Mouse (Mus musculus) midbrain, embryonic 13.5 days (tissue): ENCODE results near the gene Mmab. TPM values are rescaled to one million over a fixed set of nuclear protein-coding genes. Genes with fewer than 3 reads are reported as not detected.

ENCODE experiments used
- ATAC-seq: fragments of 200-750 bp; cut with Nextera tagmentation; 2 replicates; pipeline ENCODE4 v1.8.0; 2017; ENCODE audit warnings: mild to moderate bottlenecking, moderate TSS enrichment, moderate library complexity
- H3K27ac ChIP-seq: fragments of 300-500 bp; sonication (generic); 2 replicates; pipeline ENCODE4 v1.5.1; 2015; ENCODE audit warnings: inconsistent platforms, mild to moderate bottlenecking, moderate library complexity
- H3K27me3 ChIP-seq: fragments of 300-500 bp; sonication (generic); 2 replicates; pipeline ENCODE4 v1.6.1; 2015; ENCODE audit warnings: mild to moderate bottlenecking, inconsistent platforms
- H3K36me3 ChIP-seq: fragments of 300-500 bp; sonication (generic); 2 replicates; pipeline ENCODE4 v1.6.1; 2015; ENCODE audit warnings: mild to moderate bottlenecking, inconsistent platforms
- H3K4me1 ChIP-seq: fragments of 300-500 bp; sonication (generic); replicated peaks from 2 replicates; pipeline ENCODE4 v1.6.1; 2015; ENCODE audit warnings: inconsistent platforms
- H3K4me2 ChIP-seq: fragments of 300-500 bp; sonication (generic); replicated peaks from 2 replicates; pipeline ENCODE4 v1.6.1; 2015; ENCODE audit warnings: moderate library complexity, mild to moderate bottlenecking, inconsistent platforms
- H3K4me3 ChIP-seq: fragments of 300-500 bp; sonication (generic); replicated peaks from 2 replicates; pipeline ENCODE4 v1.5.1; 2015; ENCODE audit warnings: mild to moderate bottlenecking, inconsistent platforms
- H3K9ac ChIP-seq: fragments of 300-500 bp; sonication (generic); replicated peaks from 2 replicates; pipeline ENCODE4 v1.6.1; 2015; ENCODE audit warnings: mild to moderate bottlenecking, inconsistent platforms
- H3K9me3 ChIP-seq: fragments of 300-500 bp; sonication (generic); 2 replicates; pipeline ENCODE4 v1.6.1; 2016; ENCODE audit warnings: mild to moderate bottlenecking, inconsistent platforms
- WGBS: fragments of 180-500 bp; shearing (Covaris S2); methylation state at CpG from one replicate; pipeline ENCODE4 v1.1.7; 2015; 5-methylcytosine and 5-hydroxymethylcytosine counted together
- polyA plus RNA-seq: library from polyadenylated mRNA; unstranded; fragments of >200 nt; fragmentation: Nextera tagmentation; extraction: Ambion mirVana; gene quantifications from 2 replicates; pipeline ENCODE4 v1.2.1, GENCODE M21; 2015

The Mmab gene
- polyA plus RNA-seq = 21.1 and 22.9 TPM in 2 replicates

GRCm38 (mm10) chr5:114443566-114444367 lies at the start of gene Mmab, which contains the start of gene Mvk:
TSS of gene Mmab (minus strand) at chr5:114444060.
TSS of gene Mvk (plus strand) at chr5:114444269.
- H3K9ac ChIP-seq = peak within 1 kb of the TSS; percentile 72
- peak within 1 kb of the TSS; percentile 68 for H3K27ac ChIP-seq
- no peaks in the 10 kb centered on the region for H3K27me3 ChIP-seq
- H3K36me3 ChIP-seq = peaks cover 27% of the 10 kb centered on the region
- peak; percentile 99 for ATAC-seq
- no peaks in the 10 kb centered on the region for H3K9me3 ChIP-seq
- peak within 1 kb of the TSS; percentile 68 for H3K4me2 ChIP-seq
- H3K4me3 ChIP-seq = peak within 1 kb of the TSS; percentile 68
- 3% methylated on average over 43 of the region's 43 CpGs for WGBS
- H3K4me1 ChIP-seq = peaks cover 11% of the 10 kb centered on the region

GRCm38 (mm10) chr5:114490241-114490640 lies 46.4 kb upstream of the Mmab start:
- H3K9ac ChIP-seq = no peak overlapping the region
- H3K4me1 ChIP-seq = no peaks in the 10 kb centered on the region
- H3K9me3 ChIP-seq = no peaks in the 10 kb centered on the region
- ATAC-seq = no peak
- H3K27ac ChIP-seq = no peak overlapping the region
- no peak overlapping the region for H3K4me3 ChIP-seq
- H3K36me3 ChIP-seq = no peaks in the 10 kb centered on the region
- no peak overlapping the region for H3K4me2 ChIP-seq
- no peaks in the 10 kb centered on the region for H3K27me3 ChIP-seq
- WGBS = 92% methylated on average over 8 of the region's 8 CpGs

GRCm38 (mm10) chr5:114489570-114489969 lies 45.7 kb upstream of the Mmab start:
- WGBS = 88% methylated on average over 6 of the region's 6 CpGs
- Histone ChIP-seq H3K36me3 (no peaks in the 10 kb centered on the region), H3K27me3 (no peaks in the 10 kb centered on the region), H3K4me1 (no peaks in the 10 kb centered on the region), H3K27ac (no peak overlapping the region), H3K4me2 (no peak overlapping the region), H3K9ac (no peak overlapping the region), H3K4me3 (no peak overlapping the region), H3K9me3 (no peaks in the 10 kb centered on the region)
- ATAC-seq = no peak

GRCm38 (mm10) chr5:114485685-114486084 lies 41.8 kb upstream of the Mmab start:
- Histone ChIP-seq H3K4me3 (no peak overlapping the region), H3K9ac (no peak overlapping the region), H3K27ac (no peak overlapping the region), H3K27me3 (peaks cover 3% of the 10 kb centered on the region; the same call in 1 of the 2 replicates), H3K4me1 (peaks cover 6% of the 10 kb centered on the region), H3K36me3 (no peaks in the 10 kb centered on the region), H3K9me3 (no peaks in the 10 kb centered on the region), H3K4me2 (no peak overlapping the region)
- no peak for ATAC-seq
- WGBS = 90% methylated on average over 14 of the region's 14 CpGs

GRCm38 (mm10) chr5:114482587-114483011 lies 38.7 kb upstream of the Mmab start:
- H3K27me3 ChIP-seq = peaks cover 9% of the 10 kb centered on the region; the same call in 1 of the 2 replicates
- peak overlapping the region; percentile 24 for H3K4me2 ChIP-seq
- no peak overlapping the region for H3K4me3 ChIP-seq
- no peak overlapping the region for H3K9ac ChIP-seq
- H3K4me1 ChIP-seq = peaks cover 15% of the 10 kb centered on the region
- 4% methylated on average over 14 of the region's 14 CpGs for WGBS
- H3K36me3 ChIP-seq = no peaks in the 10 kb centered on the region
- H3K9me3 ChIP-seq = no peaks in the 10 kb centered on the region
- H3K27ac ChIP-seq = peak overlapping the region; percentile 25; the same call in 1 of the 2 replicates
- peak; percentile 50 for ATAC-seq

- Histone ChIP-seq H3K9ac (no peak overlapping the region), H3K36me3 (no peaks in the 10 kb centered on the region), H3K27ac (no peak overlapping the region), H3K27me3 (peaks cover 20% of the 10 kb centered on the region; the same call in 1 of the 2 replicates), H3K9me3 (no peaks in the 10 kb centered on the region), H3K4me3 (no peak overlapping the region), H3K4me1 (peaks cover 37% of the 10 kb centered on the region), H3K4me2 (no peak overlapping the region)
- no peak for ATAC-seq
- 75% methylated on average over 12 of the region's 12 CpGs for WGBS
These were observed 34.4 kb upstream of the Mmab start for GRCm38 (mm10) chr5:114478267-114478666.

GRCm38 (mm10) chr5:114474741-114475491 lies 31.1 kb upstream of the Mmab start:
- ATAC-seq = no peak
- Histone ChIP-seq H3K27me3 (peaks cover 36% of the 10 kb centered on the region), H3K4me3 (no peak overlapping the region), H3K4me1 (peaks cover 34% of the 10 kb centered on the region), H3K27ac (no peak overlapping the region), H3K4me2 (no peak overlapping the region), H3K36me3 (no peaks in the 10 kb centered on the region), H3K9me3 (no peaks in the 10 kb centered on the region; the same call in 1 of the 2 replicates), H3K9ac (no peak overlapping the region)
- 48% methylated on average over 35 of the region's 35 CpGs for WGBS

GRCm38 (mm10) chr5:114470359-114470758 lies 26.5 kb upstream of the Mmab start:
- Histone ChIP-seq H3K27me3 (peaks cover 42% of the 10 kb centered on the region), H3K9me3 (no peaks in the 10 kb centered on the region; the same call in 1 of the 2 replicates), H3K4me3 (no peak overlapping the region), H3K9ac (no peak overlapping the region), H3K4me2 (no peak overlapping the region), H3K4me1 (peaks cover 61% of the 10 kb centered on the region), H3K36me3 (no peaks in the 10 kb centered on the region), H3K27ac (no peak overlapping the region)
- no peak for ATAC-seq
- 87% methylated on average over 3 of the region's 3 CpGs for WGBS

GRCm38 (mm10) chr5:114468007-114468406 lies 24.1 kb upstream of the Mmab start:
- H3K9ac ChIP-seq = peak overlapping the region; percentile 43; the same call in 1 of the 2 replicates
- WGBS = 29% methylated on average over 4 of the region's 4 CpGs
- peak overlapping the region; percentile 44 for H3K4me2 ChIP-seq
- peaks cover 37% of the 10 kb centered on the region for H3K27me3 ChIP-seq
- H3K27ac ChIP-seq = peak overlapping the region; percentile 88
- H3K36me3 ChIP-seq = no peaks in the 10 kb centered on the region
- H3K4me1 ChIP-seq = peaks cover 47% of the 10 kb centered on the region
- no peaks in the 10 kb centered on the region; the same call in 1 of the 2 replicates for H3K9me3 ChIP-seq
- ATAC-seq = peak; percentile 17; the same call in 1 of the 2 replicates
- H3K4me3 ChIP-seq = no peak overlapping the region; the same call in 1 of the 2 replicates

GRCm38 (mm10) chr5:114467430-114467829 lies 23.6 kb upstream of the Mmab start:
- Histone ChIP-seq H3K27ac (peak overlapping the region; percentile 88), H3K9me3 (no peaks in the 10 kb centered on the region; the same call in 1 of the 2 replicates), H3K9ac (peak overlapping the region; percentile 43; the same call in 1 of the 2 replicates), H3K36me3 (no peaks in the 10 kb centered on the region), H3K4me2 (peak overlapping the region; percentile 44), H3K27me3 (peaks cover 37% of the 10 kb centered on the region), H3K4me3 (peak overlapping the region; percentile 21), H3K4me1 (peaks cover 47% of the 10 kb centered on the region)
- 0% methylated on average over 9 of the region's 13 CpGs for WGBS
- peak; percentile 91 for ATAC-seq

GRCm38 (mm10) chr5:114467019-114467418 lies 23.2 kb upstream of the Mmab start:
- Histone ChIP-seq H3K4me2 (peak overlapping the region; percentile 44), H3K4me3 (peak overlapping the region; percentile 21), H3K36me3 (no peaks in the 10 kb centered on the region), H3K9ac (0 out of 2 replicates have a peak overlapping the region, but pooled peaks have one; percentile 43), H3K27ac (peak overlapping the region; percentile 88), H3K4me1 (peaks cover 47% of the 10 kb centered on the region), H3K27me3 (peaks cover 36% of the 10 kb centered on the region), H3K9me3 (no peaks in the 10 kb centered on the region; the same call in 1 of the 2 replicates)
- under 1% methylated on average over 11 of the region's 11 CpGs for WGBS
- peak; percentile 53 for ATAC-seq
